Mouse (Mus musculus): ENCODE measurements at regions not wholly inside any gene's neighbourhood (a gene's known extent, or its start where the extent isn't known, plus 50 kb on each side); places are given as distances from the start of the nearest gene placed in this dataset.

DNA sequence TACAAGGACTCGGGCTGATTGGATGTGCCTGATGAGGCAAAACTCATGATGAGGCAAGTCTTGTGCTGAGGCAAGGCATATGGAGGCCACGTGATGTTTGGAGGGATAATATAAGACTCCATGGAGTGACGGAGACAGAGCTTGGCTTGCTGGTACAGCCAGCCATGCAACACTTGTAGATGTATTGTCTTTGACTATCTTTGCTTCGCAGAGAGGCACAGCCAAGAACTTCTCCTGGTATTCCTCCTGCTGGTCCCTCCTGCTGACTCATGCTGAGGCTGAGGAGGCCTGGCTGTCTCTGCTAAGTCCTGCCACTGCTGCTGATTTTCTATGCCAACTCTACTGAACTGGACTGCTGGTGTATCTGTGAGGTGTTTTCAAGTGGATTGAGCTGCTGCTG is 260.8 kb upstream of the Man1a start:
- Histone ChIP-seq H3K4me3 (ENCODE audit: insufficient read depth, low read depth, low read length) (no peak overlapping the region), H3K27ac (replicated peaks; ENCODE audit: insufficient read depth, low read depth, low read length) (no peak overlapping the region), H3K9ac (ENCODE audit: low read depth, low read length) (no peak overlapping the region), H3K27me3 (ENCODE audit: control insufficient read depth, insufficient read depth, low read length) (no peaks in the 10 kb centered on the region), H3K36me3 (ENCODE audit: control insufficient read depth, insufficient read depth, low read length) (no peaks in the 10 kb centered on the region), H3K4me1 (ENCODE audit: control insufficient read depth, insufficient read depth, low read length) (no peaks in the 10 kb centered on the region), H3K79me2 (ENCODE audit: control insufficient read depth, insufficient read depth, low read length) (no peaks in the 10 kb centered on the region)
- no peak for DNase-seq (ENCODE audit: extremely low read depth, low read depth, low spot score)
- 79% methylated on average over 4 of the region's 4 CpGs for WGBS
- TF ChIP-seq CTCF (IDR thresholded peaks at IDR 0.05; ENCODE audit: low read depth, low read length) (no peak), POLR2A (IDR thresholded peaks at IDR 0.05; ENCODE audit: extremely low read depth, insufficient read depth, low read length) (no peak)
